Comparison of ENCODE assay signal across 9 mouse cellular contexts in the genomic region with DNA sequence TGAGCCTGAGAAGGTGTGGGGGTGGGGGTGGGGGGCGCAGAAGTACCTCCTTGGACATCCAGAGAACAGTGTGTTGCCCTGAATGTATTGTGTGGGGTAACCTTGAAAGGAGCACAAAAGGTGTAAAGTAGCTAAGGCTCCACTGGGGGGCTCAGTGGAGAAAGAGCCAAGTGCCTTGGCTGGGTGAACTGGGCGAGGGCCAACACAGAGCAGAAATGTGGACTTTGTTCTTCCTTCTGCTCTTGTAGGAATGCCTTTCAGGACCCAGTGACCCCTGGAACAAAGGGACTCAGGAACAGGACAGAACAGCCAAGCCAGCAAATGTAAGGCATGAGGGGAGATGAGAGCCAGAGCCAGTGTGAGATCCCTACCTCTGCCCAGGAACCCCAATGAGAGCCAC. TPM values are rescaled to one million over a fixed set of nuclear protein-coding genes. Genes with fewer than 3 reads are reported as not detected.
DNase-seq lines count a peak whose midpoint lies in the region; ATAC-seq and TF ChIP-seq lines count a peak whose summit lies in the region.
"Had no signal": no experiment of that assay in that cellular context is flagged by ENCODE, and none has a peak within 500 bp of the region (broad histone marks: within the 10 kb centered on the region; RNA-seq: fewer than 3 reads in every experiment).

No protein-coding gene starts in this region.

- no peak for DNase-seq in left cerebral cortex, adult 2 months (ENCODE audit: extremely low spot score in 1 of 2, low spot score in 2 of 2)
- DNase-seq in left cerebral cortex, postnatal 36 days (ENCODE audit: low spot score in 2 of 2): no peak
- DNase-seq in brain, adult 2 months (ENCODE audit: low read depth, low spot score): peak; percentile 12
- DNase-seq in kidney, adult 11 months: peak; percentile 89
- DNase-seq in layer of hippocampus, postnatal 25 days (ENCODE audit: extremely low spot score in 1 of 2, low spot score in 1 of 2): no peak
- no peak for DNase-seq in urinary bladder, postnatal 10 days (ENCODE audit: low spot score)
- no peak for DNase-seq in right cerebral cortex, adult 18-20 months

- TF ChIP-seq CTCF in left cerebral cortex, adult 2 months (IDR thresholded peaks at IDR 0.05): peak; percentile 18

- ATAC-seq in neural tube, embryonic 13.5 days (ENCODE audit: low read depth): peak; percentile 20; the same call in 1 of the 2 replicates

- no peak overlapping the region for H3K4me2 ChIP-seq in neural tube, embryonic 13.5 days

- H3K27ac ChIP-seq in left cerebral cortex, adult 2 months: peak overlapping the region; percentile 40
- H3K27ac ChIP-seq in neural tube, embryonic 13.5 days (replicated peaks): peak overlapping the region; percentile 49; the same call in 1 of the 2 replicates

- 37% methylated on average over 2 of the region's 2 CpGs for WGBS in neural tube, embryonic 13.5 days

- H3K36me3 ChIP-seq in neural tube, embryonic 13.5 days: no peaks in the 10 kb centered on the region

- no peaks in the 10 kb centered on the region for H3K4me1 ChIP-seq in neural tube, embryonic 13.5 days (replicated peaks)

- H3K9me3 ChIP-seq in neural tube, embryonic 13.5 days: no peaks in the 10 kb centered on the region
- H3K9me3 ChIP-seq: megakaryocyte, embryonic 14.5 days had no signal

- H3K9ac ChIP-seq in neural tube, embryonic 13.5 days: no peak overlapping the region

- no peak overlapping the region for H3K4me3 ChIP-seq in left cerebral cortex, adult 2 months
- no peak overlapping the region for H3K4me3 ChIP-seq in neural tube, embryonic 13.5 days
- H3K4me3 ChIP-seq: megakaryocyte, embryonic 14.5 days had no signal

- H3K27me3 ChIP-seq in neural tube, embryonic 13.5 days: no peaks in the 10 kb centered on the region

- intact Hi-C loops in left cerebral cortex, adult 2 months (cut with DNase I): no loop called here
- intact Hi-C loops in left cerebral cortex, postnatal 36 days (cut with DNase I): no loop called here

RNA-seq across cellular contexts. Expression of gene Slc52a3, which starts 15.4 kb away (rescaled TPM):
- total RNA-seq in left cerebral cortex, adult 2 months (2021): 1 to 10 TPM; 2.6 to 2.9 TPM
- total RNA-seq in left cerebral cortex, postnatal 36 days (2021): 1 to 10 TPM; 2.2 to 3.2 TPM
- 0.99 and 1.1 TPM in 2 replicates for polyA plus RNA-seq in neural tube, embryonic 13.5 days (2015; fragmentation: Nextera tagmentation; extraction: Ambion mirVana)
- total RNA-seq in layer of hippocampus, postnatal 25 days (2021): 1 to 10 TPM; 2.6 TPM

RNA-seq across cellular contexts. Expression of gene Fam110a, which starts 31.7 kb away (rescaled TPM):
- 1 to 10 TPM; 6.6 to 6.7 TPM for total RNA-seq in left cerebral cortex, adult 2 months (2021)
- 1 to 10 TPM; 7.5 to 8.9 TPM for total RNA-seq in left cerebral cortex, postnatal 36 days (2021)
- 48.1 and 52.1 TPM in 2 replicates for polyA plus RNA-seq in neural tube, embryonic 13.5 days (2015; fragmentation: Nextera tagmentation; extraction: Ambion mirVana)
- total RNA-seq in layer of hippocampus, postnatal 25 days (2021): 1 to 10 TPM; 7.7 to 8.5 TPM

Comparison
In these comparisons a context has a peak if more than half of its experiments do, and no peak if none do; other contexts are left out.
1. DNase-seq: peak in brain, adult 2 months (single experiment) and kidney, adult 11 months (single experiment); none in left cerebral cortex, adult 2 months (0 of 2), left cerebral cortex, postnatal 36 days (0 of 2), layer of hippocampus, postnatal 25 days (0 of 2), urinary bladder, postnatal 10 days (single experiment) and right cerebral cortex, adult 18-20 months (single experiment).